Mouse (Mus musculus) brain, adult 2 months (tissue): ENCODE results near the gene Ddx42.

Experiments used
- DNase-seq: peaks from one replicate; pipeline ENCODE4 v3.0.0; 2011; ENCODE audit warnings: low read depth, low spot score

Gene Ddx42

GRCm38 (mm10) chr11:106268326-106269059 is 51.8 kb downstream of the Ddx42 start:
- peak; percentile 95 for DNase-seq

GRCm38 (mm10) chr11:106269060-106269431 is 52.3 kb downstream of the Ddx42 start:
- DNase-seq = peak; percentile 72

GRCm38 (mm10) chr11:106271131-106271793 is 54.5 kb downstream of the Ddx42 start:
- DNase-seq = peak; percentile 81

- DNase-seq = peak; percentile 51
These were observed 55.3 kb downstream of the Ddx42 start for GRCm38 (mm10) chr11:106271794-106272643.

- peak; percentile 99 for DNase-seq
These were observed 56.1 kb downstream of the Ddx42 start, which contains the start of gene Smarcd2 for GRCm38 (mm10) chr11:106272644-106273310. Gene Smarcd2, minus strand, starts transcription at chr11:106272972.

GRCm38 (mm10) chr11:106273311-106273684 is 56.6 kb downstream of the Ddx42 start:
- DNase-seq = no peak

GRCm38 (mm10) chr11:106273811-106274210 is 57.1 kb downstream of the Ddx42 start:
- no peak for DNase-seq

- no peak for DNase-seq
These were observed 57.6 kb downstream of the Ddx42 start for GRCm38 (mm10) chr11:106274374-106274773.

- no peak for DNase-seq
These were observed 58.3 kb downstream of the Ddx42 start for GRCm38 (mm10) chr11:106274971-106275411.

- peak; percentile 99 for DNase-seq
These were observed 59.7 kb downstream of the Ddx42 start, which contains the start of gene Tcam1 for GRCm38 (mm10) chr11:106276454-106276853. Gene Tcam1, plus strand, starts transcription at chr11:106276672.

GRCm38 (mm10) chr11:106282452-106282851 is 65.7 kb downstream of the Ddx42 start:
- DNase-seq = no peak

GRCm38 (mm10) chr11:106283371-106283770 is 66.6 kb downstream of the Ddx42 start:
- DNase-seq = peak; percentile 79

GRCm38 (mm10) chr11:106284126-106284525 is 67.4 kb downstream of the Ddx42 start:
- DNase-seq = no peak

- DNase-seq = peak; percentile 64
These were observed 69.5 kb downstream of the Ddx42 start for GRCm38 (mm10) chr11:106286206-106286605.

GRCm38 (mm10) chr11:106286987-106287386 is 70.3 kb downstream of the Ddx42 start:
- DNase-seq = peak; percentile 95

GRCm38 (mm10) chr11:106289369-106289768 is 72.6 kb downstream of the Ddx42 start:
- peak; percentile 96 for DNase-seq

- no peak for DNase-seq
These were observed 73.7 kb downstream of the Ddx42 start for GRCm38 (mm10) chr11:106290376-106290775.

GRCm38 (mm10) chr11:106291861-106292260 is 75.1 kb downstream of the Ddx42 start:
- DNase-seq = peak; percentile 89
